Mouse (Mus musculus): ENCODE measurements around the gene Wdr17. TPM values are rescaled to one million over a fixed set of nuclear protein-coding genes. Genes with fewer than 3 reads are reported as not detected.
"Not testable (repeated sequence)": the region's sequence is repeated elsewhere in the genome, so short reads cannot be mapped to it uniquely, and the experiment has no call there.

The Wdr17 gene
- total RNA-seq, 2 experiments from 2014 or later, result 29.6 to 31.3 TPM

GRCm38 (mm10) chr8:54806173-54806572 lies 80.8 kb downstream of the Wdr17 start:
- no peak for DNase-seq (ENCODE audit: low spot score in 2 of 2)

GRCm38 (mm10) chr8:54792699-54793061 lies 94.3 kb downstream of the Wdr17 start:
- DNase-seq (ENCODE audit: low spot score in 2 of 2), result no peak

GRCm38 (mm10) chr8:54791858-54792698 lies 94.9 kb downstream of the Wdr17 start:
- DNase-seq (ENCODE audit: low spot score in 2 of 2), result peak in 1 of 2 experiments; percentile 78

DNA sequence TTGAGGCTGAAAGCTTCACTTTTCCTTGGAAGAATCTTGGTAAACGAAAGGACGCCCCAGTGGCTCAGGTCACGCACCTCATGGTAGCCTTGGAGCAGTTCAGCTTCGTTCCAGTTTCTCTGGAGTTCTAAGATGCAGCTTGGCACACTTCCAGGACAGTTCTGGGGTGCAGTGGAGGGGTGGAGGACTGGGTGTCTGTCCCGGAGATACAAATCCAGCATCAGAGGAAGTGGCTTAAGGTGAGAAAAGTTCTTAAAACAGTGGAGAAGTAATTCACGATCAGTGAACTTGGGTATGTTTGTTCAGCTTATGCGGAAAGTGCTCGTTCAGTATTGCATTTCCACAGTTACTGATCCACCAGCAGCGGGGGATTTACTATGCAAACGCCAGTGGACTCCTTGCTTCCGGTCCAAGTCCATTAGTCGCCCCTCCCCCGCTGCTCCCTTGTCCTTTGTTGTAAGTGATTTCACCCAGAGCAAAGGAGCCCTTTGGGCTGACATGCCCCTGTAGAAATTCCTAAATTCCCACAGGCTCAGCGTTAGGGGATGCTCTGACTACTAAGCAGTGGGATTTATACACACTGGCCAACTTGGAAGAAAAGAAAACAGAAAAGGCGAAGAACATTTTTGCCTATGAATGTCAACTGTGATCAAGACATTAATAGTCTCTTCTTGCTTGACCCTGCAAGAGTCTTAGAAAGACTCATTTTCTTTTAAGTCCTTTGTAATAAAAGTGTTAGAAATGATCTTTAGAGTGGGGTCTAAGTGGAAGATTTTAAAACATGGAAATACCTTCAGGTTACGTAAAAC lies 106.6 kb downstream of the Wdr17 start:
- DNase-seq (ENCODE audit: low spot score in 2 of 2), result peak; percentile 58 to 87

- DNase-seq (ENCODE audit: low spot score in 2 of 2), result peak; percentile 27 to 47
These were observed 107.5 kb downstream of the Wdr17 start for GRCm38 (mm10) chr8:54779317-54780133.

- DNase-seq (ENCODE audit: low spot score in 2 of 2), result no peak
These were observed 110.0 kb downstream of the Wdr17 start for GRCm38 (mm10) chr8:54777012-54777411.

- no peak for DNase-seq (ENCODE audit: low spot score in 2 of 2)
These were observed 110.7 kb downstream of the Wdr17 start for GRCm38 (mm10) chr8:54776241-54776640.

DNA sequence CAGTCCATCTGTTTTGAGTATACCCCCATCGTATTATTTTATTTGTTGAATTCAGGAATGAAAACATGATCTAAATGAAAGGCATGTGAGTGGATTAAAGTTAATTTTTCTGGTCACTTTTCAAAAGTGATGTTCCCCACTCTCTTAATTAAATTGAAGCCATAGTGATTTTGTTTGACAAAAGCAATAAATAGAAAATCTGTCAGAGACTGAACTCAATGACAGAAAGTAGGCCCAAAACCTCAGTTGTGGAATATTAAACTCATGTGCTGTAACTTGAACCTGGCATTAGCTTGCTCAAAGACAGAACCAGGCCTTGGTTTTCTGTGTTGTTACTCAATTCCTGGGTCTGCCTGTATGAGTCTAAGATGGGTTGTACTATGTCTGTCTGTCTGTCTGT lies 129.3 kb downstream of the Wdr17 start:
- no peak for DNase-seq (ENCODE audit: low spot score in 2 of 2)

GRCm38 (mm10) chr8:54736660-54737312 lies 150.2 kb downstream of the Wdr17 start:
- DNase-seq (ENCODE audit: low spot score in 2 of 2), result peak in 1 of 2 experiments; percentile 59

DNA sequence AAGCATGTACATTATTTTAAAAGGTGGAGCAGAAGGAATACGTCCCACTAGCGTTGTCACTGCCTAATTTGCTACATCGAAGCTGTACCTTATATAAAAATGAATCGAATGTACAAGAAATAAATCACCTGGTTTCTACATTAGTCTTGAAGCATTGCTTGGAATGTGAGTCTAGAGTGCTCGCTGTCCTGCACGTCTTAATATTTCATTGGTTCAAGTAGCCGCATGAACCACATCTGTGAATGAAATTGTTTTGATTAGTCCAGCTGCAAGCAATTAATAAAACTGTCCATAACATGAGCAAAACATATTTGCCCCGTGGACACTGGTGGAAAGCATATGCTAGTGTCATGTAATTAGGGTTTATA lies 162.3 kb downstream of the Wdr17 start:
- DNase-seq (ENCODE audit: low spot score in 2 of 2), result no peak

DNA sequence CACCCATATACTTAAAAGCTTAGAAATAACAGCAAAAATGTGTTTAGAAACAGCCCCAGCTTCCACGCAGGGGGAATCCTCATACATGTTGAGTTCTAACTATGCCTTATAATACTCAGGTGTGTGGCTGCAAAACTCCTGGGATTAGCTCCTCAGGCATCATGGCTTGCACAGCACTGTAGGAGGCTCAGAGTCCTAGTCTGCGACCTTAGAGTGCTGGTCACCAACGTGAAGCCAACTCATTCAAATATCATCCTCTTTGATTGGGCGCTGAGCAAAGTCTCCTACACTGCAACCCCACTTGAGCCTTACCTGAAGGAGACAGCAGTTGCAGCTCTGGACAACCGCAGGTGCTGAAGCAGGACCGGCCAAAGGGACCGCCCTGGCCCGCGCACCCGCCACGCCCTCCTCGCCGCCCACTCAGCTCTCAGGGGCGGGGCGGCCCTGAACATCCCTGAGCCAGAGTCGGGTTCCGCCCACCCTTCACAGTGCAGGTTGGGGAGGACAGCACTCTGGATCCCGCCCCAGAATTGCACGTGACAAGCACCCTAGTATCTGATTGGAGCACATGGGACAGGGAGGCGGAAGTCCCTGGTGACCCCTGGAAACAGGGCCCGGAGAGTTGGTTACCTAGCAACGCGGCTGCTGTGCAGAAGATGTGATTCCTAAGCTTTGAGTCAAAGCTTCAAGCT lies 162.9 kb downstream of the Wdr17 start:
- DNase-seq (ENCODE audit: low spot score in 2 of 2), result peak; percentile 89 to 94

DNA sequence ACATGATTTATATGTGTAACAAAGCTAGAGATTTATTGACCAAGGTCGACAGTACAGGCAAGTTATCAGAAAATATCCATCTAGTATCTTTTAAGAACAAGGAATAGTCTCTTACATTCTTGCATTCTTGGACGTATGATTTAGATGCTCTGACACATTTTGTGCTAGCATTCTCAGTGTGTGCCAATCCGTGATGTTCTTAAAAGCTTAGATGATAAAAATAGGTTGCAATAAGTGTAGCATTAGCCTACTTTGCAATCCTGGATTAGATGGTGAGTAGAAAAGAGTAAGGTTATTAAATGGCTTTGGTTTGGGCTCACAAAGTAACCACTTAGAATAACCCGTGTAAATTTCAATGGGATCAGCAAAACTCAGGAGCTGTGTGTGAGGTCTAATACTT lies 168.5 kb downstream of the Wdr17 start:
- no peak for DNase-seq (ENCODE audit: low spot score in 2 of 2)

DNA sequence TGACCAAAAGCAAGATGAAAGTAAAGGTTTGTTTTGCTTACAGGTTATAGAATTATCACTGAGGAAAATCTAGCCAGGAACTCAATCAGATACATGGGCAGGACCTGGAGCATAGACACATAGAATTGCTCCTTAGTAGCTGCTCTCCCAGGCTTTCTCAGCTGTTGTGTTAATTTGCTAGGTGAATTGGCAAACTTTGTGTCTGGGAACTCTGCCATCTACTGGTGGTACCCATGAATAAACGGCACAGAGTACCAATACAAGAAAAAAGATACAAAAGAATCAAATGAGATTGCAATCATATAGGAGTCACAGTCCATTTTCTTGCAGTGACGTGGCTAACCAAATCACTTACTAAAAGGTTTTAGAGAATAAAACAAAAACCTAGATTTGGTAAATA lies 181.2 kb downstream of the Wdr17 start:
- no peak for DNase-seq (ENCODE audit: low spot score in 2 of 2)

DNA sequence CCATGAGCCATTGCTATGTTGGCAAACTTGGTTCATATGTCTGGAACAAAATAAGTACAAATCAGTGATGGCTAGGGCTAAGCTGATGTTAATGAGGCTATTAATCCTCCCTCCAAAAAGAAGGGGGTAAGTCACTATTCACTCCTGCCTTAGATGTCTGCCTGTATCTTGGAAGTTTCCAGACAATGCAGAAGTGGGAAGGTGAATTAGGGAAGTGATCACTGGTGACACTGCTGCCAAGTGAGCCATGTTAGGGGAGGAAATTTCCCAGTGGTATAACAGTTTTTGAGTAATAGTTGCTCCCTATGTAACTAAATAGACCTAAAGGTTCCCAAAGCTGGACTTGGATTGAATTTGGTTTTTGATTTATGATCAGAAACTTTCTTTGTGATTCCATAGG lies 215.2 kb downstream of the Wdr17 start:
- no peak for DNase-seq (ENCODE audit: low spot score in 2 of 2)

GRCm38 (mm10) chr8:54667756-54668155 lies 219.2 kb downstream of the Wdr17 start:
- peak in 1 of 2 experiments; percentile 47 for DNase-seq (ENCODE audit: low spot score in 2 of 2)

DNA sequence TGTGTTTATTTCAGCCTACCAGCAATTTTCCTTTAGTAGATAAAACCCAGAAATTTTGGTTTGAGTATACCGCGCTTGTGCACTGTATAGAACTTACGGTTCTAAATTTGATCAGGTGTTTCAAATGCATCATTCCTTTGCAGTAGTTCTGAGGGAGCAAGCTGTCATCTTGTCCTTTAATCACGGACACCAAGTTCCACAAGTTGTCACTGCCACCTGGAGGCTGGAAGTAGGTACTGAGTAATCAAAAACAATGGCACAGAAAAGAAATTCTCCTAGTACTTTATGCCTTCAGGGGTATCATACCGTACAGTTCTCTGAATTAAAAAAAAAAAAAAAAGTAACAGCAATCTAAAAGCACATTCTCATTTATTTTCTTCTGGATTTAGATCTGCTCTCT lies 226.3 kb downstream of the Wdr17 start:
- peak; percentile 39 to 74 for DNase-seq (ENCODE audit: low spot score in 2 of 2)

- DNase-seq (ENCODE audit: low spot score in 2 of 2), result no peak
These were observed 227.3 kb downstream of the Wdr17 start for GRCm38 (mm10) chr8:54659703-54660102.

DNA sequence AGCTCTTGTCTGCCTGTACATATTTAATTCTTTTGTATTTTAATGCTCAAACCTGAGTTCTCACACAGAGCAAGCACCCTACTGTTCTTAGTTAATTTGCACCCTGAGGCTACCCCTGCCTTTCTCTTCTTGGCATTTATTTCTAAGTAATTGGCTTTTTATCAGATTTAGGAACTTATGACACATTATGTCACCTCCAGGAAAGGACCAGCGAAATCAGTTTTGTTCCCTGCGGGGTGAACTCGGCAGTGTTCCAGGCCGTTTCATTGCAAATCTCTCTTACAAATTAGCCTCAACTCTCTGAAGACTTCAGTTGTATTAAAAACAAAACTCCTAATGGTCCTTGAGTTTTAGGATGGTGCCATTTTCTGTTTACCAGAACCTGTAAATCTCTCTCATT lies 248.3 kb downstream of the Wdr17 start:
- no peak for DNase-seq (ENCODE audit: low spot score in 2 of 2)

GRCm38 (mm10) chr8:54616710-54617109 lies 270.3 kb downstream of the Wdr17 start:
- DNase-seq (ENCODE audit: low spot score in 2 of 2), result not testable (repeated sequence)

- no peak for DNase-seq (ENCODE audit: low spot score in 2 of 2)
These were observed 276.7 kb downstream of the Wdr17 start for GRCm38 (mm10) chr8:54610238-54610637.

Data from layer of hippocampus, postnatal 14 days (tissue).